Mouse (Mus musculus): ENCODE data around the gene Msmp. TPM values are rescaled to one million over a fixed set of nuclear protein-coding genes. Genes with fewer than 3 reads are reported as not detected.
"Not testable (repeated sequence)": the region's sequence is repeated elsewhere in the genome, so short reads cannot be mapped to it uniquely, and the experiment has no call there.

Msmp gene
- under 1 TPM; 0.33 to 0.38 TPM for total RNA-seq (2021)
- long read RNA-seq, experiment 1: 0 reads
- long read RNA-seq, experiment 2: 0 reads

DNA sequence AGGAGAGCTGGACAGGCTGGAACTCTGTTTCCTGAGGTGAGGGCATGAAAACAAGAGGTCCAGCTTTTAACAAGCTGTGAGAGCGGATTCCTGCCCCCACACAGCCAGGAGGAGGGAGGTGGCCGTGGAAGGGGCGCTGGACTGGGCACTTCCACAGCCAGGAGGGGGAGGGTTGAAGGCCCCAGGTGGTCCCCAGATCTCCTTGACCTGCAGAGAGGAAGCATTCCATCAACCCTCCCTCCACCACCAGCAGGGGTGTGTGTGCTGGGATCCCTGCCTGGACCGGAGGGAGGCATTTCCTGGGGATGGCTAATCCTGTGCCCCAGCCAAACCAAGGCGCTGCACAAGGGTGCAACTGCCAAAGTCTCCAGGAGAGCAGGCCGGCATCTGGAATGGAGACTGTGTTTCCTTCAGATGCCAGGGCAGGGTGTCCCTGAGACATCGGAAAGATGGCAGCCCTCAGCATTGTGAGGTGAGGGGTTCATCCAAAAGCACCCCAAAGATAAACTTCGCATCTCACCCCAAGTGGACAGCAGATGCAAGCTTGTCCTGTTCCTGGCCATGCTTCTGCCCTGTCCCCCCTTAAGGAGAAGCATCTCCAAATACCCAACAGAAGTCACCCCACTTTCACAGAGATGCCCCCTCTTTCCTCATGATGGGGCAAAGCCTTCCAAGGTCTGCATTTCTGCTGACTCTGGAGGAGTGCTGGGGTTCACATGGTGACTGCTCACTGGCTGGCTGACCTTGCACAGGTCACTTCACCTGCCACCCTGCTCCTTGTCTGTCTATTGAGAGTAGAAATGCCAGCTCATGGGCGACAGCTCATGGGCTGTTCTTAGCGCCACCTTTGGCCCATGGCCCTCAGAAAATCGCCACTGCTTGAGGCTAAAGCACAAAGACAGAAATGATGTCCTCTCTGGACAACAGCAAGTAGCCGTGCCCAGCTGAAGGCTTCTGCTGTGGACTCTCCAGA lies at the start of gene Msmp:
Gene Msmp, minus strand, starts transcription at position 51 of the 973 bp plus-strand sequence.
- DNase-seq: no peak

DNA sequence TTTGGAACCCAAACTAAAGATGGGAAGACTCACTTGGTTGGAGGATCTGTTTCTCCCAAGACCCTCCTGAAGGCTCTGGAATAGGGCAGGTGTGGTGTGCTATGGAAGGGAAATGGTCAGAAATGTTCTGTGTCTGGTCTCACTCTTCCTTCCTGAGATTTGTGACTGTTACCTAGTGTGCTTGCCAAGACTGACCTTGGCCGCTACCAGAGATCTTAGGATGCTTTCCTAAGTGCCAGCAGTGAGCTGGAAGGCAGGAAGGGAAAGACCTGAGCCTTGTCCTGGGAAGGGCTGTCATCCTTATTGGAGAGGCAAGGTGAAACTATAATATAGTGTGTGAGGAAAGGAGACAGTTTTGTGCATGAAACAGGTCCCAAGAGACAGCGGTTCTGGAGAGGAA lies 49.4 kb upstream of the Msmp start:
- DNase-seq: no peak

GRCm38 (mm10) chr4:43633296-43633695 lies 49.0 kb upstream of the Msmp start:
- DNase-seq: no peak

DNA sequence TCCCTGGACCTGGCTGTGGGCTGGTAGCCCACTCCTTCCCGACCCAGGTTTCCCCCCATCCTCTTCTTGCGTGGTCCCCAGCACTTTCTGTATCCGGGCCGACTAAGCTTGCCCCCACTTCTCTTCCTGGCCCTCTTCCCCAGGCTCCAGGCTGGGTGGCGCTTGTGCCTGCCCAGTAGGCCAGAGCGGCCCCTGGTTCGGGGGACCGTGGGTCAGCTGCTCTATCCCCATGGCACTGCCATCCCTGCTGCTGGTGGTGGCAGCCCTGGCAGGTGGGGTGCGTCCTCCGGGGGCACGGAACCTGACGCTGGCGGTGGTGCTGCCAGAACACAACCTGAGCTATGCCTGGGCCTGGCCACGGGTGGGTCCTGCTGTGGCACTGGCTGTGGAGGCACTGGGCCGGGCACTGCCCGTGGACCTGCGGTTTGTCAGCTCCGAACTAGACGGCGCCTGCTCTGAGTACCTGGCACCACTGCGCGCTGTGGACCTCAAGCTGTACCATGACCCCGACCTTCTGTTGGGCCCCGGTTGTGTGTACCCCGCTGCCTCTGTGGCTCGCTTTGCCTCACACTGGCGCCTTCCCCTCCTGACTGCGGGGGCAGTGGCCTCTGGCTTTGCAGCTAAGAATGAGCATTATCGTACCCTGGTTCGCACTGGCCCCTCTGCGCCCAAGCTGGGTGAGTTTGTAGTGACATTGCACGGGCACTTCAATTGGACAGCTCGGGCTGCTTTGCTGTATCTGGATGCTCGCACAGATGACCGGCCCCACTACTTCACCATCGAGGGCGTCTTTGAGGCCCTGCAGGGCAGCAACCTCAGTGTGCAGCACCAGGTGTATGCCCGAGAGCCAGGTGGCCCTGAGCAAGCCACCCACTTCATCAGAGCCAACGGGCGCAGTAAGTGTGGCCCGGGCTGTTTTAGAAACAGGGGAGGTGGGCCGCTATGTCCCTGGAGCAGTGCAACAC lies 47.9 kb upstream of the Msmp start:
- DNase-seq: peak; percentile 37

DNA sequence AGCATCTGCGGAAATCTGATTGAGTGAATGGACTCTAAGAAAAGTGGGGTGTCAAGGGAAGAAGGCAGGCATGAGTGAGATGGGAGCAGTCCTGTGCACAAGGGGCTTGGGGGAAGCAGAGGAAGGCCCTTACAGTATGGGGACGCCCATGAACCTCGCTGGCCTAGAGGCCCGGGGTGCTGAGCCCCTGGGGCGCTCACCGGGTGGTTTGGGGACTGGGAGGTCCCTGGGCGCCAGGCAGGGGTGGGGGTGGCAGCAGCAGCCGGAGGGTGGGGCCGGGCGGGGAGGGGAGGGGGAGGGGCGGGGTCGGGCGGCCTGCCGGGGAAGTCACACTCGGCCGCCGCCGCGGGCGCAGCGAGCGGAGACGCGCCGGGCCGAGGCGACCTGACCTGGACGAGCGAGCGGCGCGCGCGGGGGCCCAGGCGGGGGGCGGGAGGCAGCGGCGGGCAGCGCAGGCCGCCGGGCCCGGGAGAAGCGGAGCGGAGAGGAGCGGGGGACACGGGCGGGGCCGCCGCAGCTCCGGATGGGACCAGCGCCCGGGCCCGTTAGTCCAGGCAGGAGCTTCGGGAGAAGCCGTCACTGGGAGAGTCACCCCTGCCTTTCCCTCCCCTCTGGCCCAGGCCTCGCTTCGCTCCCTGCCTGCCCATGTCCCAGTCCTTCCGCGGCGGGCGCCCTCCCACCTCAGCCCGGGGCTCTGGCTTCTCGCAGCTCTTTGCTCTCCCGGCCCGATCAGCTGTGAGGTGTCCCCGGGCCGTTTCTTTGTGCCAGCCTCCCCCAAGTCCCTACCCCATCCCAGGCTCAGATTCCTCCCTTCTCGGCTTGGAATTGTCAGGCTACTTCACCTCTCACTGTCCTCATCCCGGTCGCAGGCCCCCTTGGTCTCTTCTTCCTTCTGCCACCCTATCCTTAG lies 47.0 kb upstream of the Msmp start, which contains the start of gene Npr2:
Gene Npr2, plus strand, starts transcription at position 890 of the 910 bp plus-strand sequence.
- DNase-seq: peak; percentile 60

DNA sequence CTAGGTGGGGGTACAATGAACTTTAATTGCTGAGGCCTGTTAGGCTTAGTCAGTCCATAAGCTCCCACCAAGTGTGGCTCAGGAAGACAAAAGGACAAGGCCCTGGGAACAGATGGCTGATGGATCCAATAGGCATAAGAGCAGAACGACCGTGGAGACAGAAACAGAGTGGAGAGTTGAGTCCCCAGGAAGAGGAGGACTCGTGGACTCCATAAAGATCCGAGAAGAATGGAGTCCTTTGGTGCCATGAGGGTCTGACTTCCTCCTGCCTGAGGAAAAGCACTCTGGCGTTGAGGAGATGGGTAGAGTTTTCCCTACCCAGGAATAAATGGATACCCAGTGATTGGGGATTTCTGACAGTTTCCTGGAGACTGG lies 46.4 kb upstream of the Msmp start:
- DNase-seq: no peak

DNA sequence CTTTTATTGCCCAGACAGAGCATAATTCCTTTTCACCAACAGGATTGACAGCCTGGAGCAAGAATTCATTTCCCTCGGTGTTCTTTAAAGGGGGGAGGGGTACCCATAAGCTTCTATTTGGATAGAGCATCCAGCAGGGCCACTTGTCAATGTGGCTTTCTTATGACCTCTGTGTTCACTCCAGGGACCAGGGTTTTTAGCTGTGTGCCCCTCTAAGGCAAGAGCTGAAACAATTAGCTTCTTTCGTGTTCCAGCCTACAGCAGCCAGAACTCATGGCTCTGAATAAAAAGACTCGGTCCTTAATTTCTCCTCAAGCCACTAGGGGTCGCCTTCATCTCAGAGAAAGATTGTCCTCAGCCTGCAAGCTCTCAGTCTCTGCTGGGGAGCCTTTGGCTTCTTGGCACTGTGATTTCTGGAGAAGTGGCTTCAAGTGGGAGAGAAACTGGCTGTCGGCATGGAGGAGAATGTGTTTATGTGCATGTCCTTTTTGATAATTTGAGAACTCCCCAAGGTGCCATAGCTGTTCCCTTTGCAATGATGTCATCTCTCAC lies 45.8 kb upstream of the Msmp start:
- peak; percentile 66 for DNase-seq

DNA sequence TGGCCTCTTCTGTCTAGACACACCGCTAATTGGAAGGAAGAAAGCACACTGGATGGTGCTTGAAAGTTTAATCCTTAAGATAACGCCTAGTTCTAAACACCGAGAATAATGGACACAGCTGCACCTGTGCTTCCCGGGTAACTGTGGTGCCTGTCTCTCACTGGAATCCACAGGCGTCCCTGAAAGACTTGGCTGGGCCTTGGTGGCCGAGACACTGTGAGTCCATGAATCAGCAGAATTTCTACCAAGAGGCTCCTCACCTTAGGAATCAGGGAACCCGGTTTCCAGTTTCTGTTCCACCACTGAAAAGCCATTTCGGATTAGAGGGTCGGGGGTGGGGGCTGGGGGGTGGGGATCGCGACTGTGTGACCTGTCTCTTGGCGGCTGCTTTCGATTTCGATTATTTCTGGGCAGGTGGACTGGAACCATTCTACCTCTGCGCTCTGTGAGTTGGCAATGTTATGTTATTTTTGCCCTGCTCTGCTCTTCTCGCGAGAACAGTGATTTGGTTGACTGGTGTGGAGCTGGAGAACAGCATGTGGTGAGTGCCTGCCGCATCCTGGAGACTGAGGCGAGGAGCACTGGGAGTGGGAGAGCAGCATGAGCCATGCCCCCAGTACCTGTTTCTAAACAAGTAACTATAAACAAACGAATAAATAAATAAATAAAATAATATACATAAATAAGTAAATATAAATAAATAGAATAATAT lies 45.0 kb upstream of the Msmp start:
- DNase-seq: no peak

GRCm38 (mm10) chr4:43620146-43620778 lies 36.0 kb upstream of the Msmp start:
- no peak for DNase-seq

DNA sequence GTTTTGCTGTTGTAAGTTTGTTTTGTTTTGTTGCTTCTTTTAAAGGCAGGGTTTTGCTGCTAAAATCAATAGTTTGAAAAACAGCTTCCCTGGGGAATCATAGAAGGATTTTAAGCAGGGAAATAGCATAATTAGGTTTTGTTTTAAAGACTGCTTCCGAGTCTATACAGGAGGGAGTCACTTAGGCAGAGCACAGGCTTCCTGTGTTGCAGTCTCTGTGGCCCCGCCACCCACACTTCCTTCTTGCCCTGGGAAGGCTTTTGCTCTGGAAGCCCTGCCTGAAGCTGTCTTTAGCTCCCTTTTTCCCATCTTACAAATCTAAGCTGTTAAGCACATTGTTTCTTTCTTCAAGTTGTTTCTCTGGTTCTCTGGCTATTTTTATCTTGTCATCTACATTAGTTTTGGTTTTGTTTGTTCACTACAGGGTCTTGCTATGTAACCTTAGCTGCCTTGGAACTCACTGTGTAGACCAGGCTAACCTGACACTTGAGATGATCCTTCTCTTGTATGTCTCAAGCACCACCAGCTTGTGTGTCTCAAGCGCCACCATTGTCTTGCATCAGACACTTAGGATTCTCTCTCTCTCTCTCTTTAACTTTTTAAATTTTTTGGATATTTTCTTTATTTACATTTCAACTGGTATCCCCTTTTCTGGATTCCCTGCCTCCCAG lies 28.9 kb upstream of the Msmp start:
- no peak for DNase-seq

GRCm38 (mm10) chr4:43612534-43612933 lies 28.2 kb upstream of the Msmp start:
- no peak for DNase-seq

GRCm38 (mm10) chr4:43604751-43605685 lies 20.7 kb upstream of the Msmp start:
- DNase-seq: no peak

- DNase-seq: no peak
Measured at GRCm38 (mm10) chr4:43604099-43604498, 19.8 kb upstream of the Msmp start.

- DNase-seq: no peak
Measured at GRCm38 (mm10) chr4:43600195-43600934, 16.1 kb upstream of the Msmp start.

GRCm38 (mm10) chr4:43598650-43599380 lies 14.5 kb upstream of the Msmp start:
- no peak for DNase-seq

DNA sequence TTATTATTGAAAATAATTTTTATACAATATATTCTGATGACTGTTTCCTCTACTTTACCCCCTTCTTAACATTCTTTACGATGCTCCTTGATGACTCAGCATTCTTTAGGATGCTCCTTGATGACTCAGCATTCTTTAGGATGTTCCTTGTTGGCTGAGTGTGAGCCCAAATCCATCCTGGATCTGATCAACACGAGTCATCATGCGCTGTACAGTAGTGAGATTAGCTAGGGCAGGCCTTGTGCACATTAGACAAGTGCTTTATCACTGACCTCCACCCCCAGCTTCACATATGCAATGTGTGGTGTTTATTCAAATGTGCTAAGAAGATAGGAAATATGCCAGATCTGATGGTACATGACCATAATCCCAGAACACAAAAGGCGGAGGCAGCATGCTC lies 13.9 kb upstream of the Msmp start:
- DNase-seq: no peak

DNA sequence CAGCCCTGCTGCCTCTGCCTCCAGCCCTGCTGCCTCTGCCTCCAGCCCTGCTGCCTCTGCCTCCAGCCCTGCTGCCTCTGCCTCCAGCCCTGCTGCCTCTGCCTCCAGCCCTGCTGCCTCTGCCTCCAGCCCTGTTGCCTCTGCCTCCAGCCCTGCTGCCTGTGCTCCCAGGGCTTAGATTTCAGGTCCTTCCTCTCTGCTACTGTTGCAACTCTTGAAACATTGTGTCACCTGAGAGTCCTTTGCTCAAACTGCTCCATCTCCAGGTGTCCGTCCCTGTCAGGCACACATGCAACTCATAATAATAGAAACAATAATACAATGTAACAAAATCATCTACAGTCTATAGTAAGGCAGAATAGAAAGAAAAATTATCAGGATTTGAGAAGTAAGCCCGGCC lies 12.3 kb upstream of the Msmp start:
- DNase-seq: not testable (repeated sequence)

Measured in gastrocnemius, postnatal 10 days (tissue).